Mouse (Mus musculus) embryo, embryonic 9.5 days (tissue): ENCODE results near the gene Ptpn12.

ENCODE experiments used
- DNase-seq: peaks from one replicate; pipeline ENCODE4 v3.0.0-alpha.2; 2017; ENCODE audit errors: extremely low spot score

The Ptpn12 gene

DNA sequence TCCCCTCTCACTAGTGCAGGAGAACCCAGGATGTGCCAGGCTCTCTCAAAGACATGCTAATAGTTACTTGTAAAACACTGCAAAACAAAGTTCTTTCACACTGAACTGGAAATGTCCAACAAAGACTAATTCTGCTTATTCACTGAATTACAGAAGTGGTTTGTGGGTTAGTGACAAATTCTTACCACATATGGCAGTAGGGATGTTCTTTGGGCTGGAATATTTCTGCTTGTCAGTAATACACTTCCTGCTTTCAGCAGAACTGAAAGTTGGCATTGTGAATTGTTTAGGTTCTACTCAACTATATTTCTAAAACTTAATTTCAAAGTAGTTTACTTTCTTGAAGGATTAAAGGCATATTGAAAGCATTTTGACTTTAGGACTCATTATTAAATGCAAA, 25.5 kb downstream of the Ptpn12 start:
- DNase-seq: no peak

DNA sequence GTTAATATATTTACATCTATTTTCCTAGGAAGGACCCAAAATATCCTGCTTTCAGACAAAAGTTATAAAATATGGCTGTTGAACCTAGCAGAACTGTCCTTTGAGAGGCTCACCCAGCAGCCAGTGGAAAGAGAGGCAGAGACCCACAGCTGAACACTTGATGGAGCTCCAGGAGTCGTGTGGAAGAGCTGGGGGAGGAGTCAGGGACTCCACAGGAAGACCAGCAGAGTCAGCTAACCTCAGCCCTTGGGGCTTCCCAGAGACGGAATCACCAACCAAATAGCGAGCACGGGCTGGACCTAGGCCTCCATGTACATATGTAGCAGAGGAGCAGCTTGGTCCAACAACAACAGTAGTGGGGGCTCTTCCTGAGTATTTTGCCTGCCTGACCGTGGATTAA, 38.6 kb downstream of the Ptpn12 start:
- no peak for DNase-seq

DNA sequence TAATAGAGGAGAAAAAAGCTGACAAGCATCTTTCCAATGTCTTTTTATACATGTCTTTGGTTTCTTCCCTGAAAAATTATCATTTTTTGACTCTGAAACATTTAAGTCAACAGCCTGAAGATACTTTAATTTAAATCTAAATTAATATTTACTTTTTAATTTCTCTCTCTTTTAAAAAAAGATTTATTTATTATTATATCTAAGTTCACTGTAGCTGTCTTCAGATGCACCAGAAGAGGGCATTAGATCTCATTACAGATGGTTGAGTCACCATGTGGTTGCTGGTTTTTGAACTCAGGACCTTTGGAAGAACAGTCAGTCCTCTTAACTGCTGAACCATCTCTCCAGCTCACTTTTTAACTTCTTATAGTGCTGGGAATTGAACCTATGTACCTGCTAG, 44.8 kb downstream of the Ptpn12 start:
- no peak for DNase-seq

DNA sequence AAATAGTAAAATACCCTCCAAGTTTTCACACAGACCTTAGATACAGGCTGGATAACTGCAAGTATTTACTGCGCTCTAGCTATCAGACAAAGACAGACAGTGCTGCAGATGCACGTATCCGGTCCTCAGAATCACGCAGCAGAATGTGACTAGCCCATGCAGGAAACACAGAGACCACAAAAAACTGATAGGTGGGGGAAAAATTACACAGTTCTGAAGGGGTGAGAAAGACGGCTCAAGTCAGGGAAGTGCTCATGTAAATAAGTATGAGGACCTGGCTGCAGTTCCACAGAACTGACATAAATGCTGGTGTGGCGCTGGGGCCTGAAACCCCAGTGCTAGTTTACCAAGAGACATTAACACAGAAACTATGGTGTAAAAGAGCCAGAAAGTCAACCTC, 53.0 kb downstream of the Ptpn12 start:
- DNase-seq: no peak

DNA sequence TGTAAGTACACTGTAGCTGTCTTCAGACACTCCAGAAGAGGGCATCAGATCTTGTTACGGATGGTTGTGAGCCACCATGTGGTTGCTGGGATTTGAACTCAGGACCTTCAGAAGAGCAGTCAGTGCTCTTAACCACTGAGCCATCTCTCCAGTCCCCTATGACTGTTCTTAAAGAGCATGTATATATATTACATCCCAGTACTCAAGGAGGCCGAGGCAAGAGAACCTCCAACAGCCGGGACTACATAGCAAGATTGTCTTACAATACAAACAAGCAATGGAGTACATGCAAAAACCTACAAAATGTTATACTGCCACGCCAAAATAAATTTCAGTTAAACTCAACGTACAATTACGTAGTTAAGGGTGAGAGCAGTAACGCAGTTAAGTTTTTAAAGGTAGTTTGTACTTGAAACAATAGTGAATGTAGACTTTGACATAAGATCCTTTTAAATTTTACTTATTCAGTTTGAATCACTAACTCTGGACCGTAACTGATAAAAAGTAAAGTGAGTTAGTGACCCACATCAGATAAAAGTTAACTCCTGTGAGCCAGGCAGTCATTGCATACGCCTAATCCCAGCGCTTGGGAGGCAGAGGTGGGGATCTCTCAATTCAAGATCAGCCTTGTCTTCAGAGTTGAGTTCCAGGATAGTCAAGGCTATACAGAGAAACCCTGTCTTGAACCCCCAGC, 53.9 kb downstream of the Ptpn12 start:
- no peak for DNase-seq

DNA sequence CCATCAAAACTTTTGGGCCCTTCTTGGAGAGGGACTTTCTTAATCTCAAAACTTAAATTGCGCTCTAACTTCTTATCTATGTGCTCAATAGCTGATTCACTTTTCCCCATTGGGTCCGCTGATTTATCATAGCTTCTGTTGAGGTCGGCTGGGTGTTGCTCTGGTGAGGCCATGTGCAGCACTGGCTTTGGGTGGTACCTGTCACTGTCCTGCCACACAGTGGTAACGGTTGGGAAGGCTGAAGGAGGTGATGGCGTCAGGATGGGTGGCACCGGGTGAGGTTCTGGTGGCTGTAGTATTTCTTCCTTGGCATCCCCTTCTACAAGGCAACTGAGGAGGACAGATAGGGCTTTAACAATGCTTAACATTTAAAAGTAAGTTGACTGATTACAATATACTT, 57.3 kb downstream of the Ptpn12 start:
- DNase-seq: no peak

DNA sequence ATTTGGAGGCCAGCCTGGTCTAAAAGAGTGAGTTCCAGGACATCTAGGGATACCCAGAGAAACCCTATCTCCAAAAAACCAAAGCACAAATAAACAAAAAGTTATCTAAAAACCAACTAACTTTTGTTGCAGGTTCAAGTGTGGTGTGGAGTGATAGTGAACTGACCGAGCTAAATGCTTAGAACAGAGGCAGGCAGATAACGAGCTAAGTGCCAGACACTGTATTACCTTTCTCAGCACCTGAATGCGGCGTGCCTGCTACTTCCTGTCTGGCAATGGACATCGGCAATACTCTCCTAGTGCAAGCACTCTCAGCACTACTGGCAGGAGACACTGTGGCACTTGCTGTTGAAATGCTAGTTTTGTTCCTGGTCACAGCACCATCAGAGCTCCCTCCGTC, 58.2 kb downstream of the Ptpn12 start:
- no peak for DNase-seq

DNA sequence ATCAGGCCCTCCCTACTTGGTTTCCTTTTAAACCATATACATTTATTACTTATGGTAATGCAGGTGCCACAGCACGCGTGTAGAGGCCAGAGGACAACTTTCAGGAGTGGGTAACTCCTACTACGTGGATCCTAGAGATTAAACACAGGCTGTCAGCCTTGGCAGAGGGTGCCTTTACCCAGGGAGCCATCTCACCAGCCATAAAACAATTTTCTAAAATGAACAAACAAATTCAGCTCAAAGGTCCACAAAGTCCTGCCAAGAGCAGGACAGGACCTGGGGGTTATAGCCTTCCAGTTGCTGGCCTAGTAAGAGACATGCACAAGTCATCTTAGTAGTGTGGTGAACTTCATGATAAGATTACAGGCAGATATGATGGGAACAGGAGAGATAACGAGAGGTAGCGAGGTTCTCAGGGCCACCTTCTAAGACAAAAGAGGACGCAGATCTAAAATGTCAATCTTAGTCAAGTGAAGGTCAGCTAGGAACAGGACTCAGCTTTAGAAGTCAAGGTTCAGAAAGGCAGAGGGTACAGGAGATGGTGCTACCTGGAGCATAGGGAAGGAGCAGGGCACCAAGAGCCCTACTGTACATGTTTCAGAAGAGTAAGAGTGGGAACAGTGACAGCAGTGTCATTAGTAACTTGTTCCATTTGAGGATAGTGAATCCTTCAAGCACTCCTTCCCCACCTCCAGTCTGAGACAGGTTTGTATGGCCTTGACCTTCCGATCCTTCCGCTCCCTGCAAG, 65.5 kb downstream of the Ptpn12 start:
- DNase-seq: no peak

DNA sequence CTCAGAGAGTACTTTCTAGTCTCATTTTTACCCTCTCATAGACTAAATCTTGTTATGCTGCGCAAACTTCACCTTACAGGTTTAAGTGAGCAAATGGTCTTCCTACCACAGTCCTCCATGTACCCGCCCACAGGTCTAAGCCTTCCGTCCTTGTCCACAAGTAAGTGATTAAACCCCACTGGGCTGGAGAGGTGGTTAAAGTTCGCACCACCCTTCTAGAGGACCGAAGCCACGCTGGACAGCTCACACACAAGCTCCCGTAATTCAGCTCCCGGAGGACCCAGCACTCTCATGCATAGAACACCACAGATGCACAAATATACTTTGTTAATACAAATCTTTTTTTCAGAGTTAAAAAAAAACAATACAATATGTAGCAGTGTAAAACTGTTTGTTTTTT, 69.4 kb downstream of the Ptpn12 start:
- DNase-seq: no peak

DNA sequence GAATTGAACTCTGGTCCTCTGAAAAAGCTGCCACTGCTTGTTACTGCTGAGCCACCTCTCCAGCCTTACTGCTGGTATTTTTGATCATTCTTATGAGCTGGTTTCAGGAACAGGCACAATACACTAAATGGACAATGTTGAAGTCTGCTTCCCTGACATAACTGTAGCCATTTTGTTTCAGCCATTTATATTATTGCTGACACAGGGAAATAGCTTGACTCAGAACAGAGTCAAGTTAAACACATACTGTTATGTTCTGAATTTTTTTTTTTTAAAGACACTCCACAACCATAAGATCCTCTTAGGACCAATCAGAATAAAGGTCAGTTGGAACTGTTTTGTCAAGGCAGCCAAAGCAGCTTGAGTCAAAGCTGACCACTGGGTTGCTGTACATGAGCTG, 72.2 kb downstream of the Ptpn12 start:
- no peak for DNase-seq

DNA sequence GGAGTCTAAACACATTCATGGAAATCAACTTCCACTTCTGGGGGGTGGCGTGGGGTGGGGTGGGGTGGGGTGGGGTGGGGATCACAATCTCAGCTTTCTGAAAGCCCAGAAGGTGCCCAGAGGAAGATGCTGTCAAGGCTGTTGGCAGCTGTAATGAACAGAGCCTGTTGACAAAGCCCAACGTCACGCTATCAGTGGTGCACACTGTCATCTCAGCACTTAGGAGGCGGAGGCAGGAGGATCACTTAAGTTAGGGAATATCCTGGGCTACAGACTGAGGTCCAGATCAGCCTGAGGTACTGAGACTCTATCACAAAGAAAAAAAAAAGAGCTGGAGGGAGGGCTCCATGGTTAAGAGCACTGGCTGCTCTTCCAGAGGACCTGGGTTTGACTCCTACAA, 81.0 kb downstream of the Ptpn12 start:
- DNase-seq: no peak

DNA sequence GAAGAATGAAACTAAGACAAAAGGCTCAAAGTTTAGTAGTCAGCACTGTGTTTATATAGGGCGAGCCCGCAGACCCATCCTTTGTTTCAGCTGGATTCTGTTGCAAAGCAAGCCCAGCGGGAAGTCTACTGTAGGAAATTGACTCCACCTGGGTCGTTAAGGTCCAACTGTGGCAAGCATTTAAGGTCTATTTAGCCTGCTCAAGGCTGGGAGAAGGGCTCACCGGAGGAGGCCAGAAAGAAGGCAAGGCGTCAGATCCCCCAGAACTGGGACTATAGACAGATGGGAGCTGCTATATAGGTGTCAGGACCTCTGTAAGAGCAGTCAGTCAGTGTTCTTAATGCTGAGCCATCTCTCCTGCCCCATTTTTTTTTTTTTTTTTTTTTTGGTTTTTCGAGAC, 81.7 kb downstream of the Ptpn12 start:
- DNase-seq: no peak

DNA sequence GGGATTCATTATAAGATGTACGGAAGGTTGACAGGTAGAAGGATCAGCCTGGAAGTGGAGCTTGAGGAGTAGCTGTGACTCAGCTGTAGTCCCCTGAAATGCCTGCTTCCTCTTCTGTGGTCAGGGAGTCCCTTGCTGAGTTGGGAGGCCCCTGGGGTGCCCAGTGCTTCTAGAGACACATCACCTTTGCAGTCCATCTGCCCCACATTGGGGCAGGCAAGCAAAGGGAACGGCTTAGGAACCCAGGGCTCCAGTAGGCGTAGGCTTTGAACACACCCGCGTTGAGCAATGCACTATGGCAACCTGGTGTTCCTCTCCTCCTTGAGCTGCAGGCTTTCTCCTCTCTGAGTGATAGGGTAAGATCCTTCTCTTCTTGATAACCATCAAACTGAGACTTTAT, 82.6 kb downstream of the Ptpn12 start:
- DNase-seq: no peak

DNA sequence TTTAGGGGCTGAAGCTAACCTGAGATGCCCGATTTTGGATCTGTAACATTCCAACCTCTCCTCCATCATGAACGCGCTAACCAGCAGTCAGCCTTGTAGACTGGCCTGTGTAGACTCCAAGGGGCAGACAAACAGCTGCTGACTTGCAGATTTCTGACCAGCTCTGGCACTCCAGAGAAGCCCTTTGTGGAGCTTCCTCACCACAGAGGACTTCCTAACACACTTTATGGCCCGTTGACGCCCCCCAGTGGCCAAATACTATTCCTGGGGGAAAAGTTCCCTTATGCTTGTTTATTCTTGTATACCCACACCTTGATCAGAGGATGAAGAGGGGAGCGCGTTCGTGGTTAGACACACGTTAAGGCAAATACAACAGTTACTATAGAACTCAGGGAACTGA, 86.7 kb downstream of the Ptpn12 start:
- DNase-seq: peak; percentile 39

DNA sequence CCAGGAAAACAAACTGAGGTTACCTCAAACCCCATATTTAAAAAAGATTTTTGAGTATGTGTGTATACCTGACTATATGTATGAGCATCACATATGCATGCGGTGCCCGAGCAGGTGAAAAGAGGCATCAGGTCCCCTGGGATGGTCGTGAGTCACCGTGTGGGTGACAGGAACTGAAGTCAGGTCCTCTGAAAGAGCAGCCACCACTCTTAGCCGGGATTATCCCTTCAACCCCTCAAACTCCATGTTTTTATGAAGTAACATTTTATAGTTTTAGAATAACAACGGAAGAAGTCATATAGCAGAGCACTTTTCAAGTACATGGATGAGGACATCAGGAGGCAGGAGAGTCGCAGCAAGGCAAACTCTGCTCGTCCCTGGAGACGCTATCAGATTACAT, 87.2 kb downstream of the Ptpn12 start:
- no peak for DNase-seq

DNA sequence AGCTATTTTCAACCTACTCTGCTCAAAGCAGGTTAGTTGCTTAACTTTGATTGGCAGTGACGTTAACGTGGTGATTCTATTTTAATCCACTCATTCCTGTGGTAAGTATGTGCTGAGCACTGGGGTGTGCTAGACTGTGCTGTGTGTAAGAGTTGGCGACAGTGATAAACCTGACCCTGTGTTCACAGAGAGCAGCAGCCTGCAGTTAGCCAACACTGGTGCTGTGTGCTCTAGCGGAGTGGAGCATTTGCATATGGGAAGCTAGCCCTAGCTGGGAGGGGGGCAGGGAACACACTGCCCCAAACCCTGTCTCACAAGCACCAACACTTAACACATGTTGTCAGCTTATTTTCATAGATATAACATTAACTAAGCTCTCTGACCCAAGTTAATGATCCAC, 87.8 kb downstream of the Ptpn12 start:
- no peak for DNase-seq

DNA sequence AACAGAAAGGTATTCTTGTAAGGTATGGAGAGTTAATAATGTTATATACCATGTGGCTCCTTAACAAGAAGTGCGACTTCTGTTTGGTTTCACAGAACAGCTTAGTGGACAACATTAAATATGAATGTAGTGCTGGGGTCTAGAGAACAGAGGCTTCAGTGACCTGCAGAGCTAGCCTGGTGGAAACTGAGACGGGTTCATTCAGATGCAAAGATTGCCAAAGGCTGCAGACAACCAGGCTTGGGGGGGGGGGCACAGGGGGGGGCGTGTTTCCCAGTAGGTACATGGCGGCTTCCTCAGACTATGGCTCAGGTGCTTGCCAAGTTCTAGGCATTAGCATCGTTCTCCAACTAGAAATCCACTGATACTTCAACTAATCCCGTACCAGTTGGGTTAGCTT, 91.3 kb downstream of the Ptpn12 start:
- DNase-seq: no peak

DNA sequence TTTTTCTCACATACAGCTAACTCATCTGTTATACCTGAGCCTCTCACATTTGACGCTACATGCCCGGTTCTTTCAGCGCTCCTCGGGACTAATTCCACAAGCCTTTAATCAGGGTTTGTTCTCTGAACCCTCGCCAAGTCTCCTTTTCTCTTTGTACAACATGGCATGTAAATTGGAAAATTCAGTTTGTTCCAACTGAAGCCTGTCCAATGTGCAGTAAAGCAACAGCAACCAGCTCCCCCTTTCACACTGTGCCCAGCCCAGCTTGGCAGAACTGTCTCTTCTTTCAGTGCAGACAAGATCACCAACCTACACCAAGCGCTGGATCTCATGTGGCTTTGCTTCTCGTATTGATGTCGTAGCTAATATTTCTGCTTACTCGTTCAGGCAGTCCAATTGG, 92.4 kb downstream of the Ptpn12 start:
- DNase-seq: no peak

DNA sequence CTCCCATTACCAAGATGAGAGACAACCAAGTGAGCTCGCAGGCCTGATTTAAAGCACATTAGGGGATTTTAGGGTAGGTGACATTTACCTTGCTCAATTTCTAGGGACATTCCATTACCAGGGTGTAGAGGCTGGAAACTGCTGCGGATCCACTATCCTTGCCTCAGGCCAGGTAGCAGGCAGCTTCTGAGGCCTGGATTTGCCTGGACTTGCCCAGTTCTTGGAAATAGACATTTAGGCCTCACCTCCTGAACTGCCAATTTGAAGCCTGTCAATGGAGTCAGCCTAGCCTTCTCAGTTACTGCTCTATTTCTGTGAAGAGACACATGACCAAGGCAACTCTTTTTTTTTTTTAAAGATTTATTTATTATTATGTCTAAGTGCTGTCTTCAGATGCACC, 94.8 kb downstream of the Ptpn12 start:
- DNase-seq: no peak

DNA sequence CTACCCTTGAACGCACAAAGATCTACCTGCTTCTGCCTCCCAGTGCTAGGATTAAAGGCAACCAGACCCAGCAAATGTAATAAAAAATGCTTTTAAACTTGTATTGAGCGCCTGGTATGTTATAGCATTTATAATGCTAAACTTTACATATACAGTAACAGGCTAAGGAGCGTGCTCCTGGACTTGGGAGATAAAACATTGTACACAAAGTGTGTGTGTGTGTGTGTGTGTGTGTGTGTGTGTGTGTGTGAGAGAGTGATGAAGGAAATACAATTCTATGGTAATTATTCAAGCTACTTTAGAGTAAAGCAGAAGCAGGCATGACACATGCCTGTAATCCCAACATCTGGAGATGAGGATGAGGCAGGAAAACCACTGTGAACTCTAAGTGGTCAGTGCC, 99.4 kb downstream of the Ptpn12 start, which contains the start of gene Rsbn1l:
TSS of gene Rsbn1l (minus strand) at position 101 of the 400 bp plus-strand sequence.
- DNase-seq: no peak

DNA sequence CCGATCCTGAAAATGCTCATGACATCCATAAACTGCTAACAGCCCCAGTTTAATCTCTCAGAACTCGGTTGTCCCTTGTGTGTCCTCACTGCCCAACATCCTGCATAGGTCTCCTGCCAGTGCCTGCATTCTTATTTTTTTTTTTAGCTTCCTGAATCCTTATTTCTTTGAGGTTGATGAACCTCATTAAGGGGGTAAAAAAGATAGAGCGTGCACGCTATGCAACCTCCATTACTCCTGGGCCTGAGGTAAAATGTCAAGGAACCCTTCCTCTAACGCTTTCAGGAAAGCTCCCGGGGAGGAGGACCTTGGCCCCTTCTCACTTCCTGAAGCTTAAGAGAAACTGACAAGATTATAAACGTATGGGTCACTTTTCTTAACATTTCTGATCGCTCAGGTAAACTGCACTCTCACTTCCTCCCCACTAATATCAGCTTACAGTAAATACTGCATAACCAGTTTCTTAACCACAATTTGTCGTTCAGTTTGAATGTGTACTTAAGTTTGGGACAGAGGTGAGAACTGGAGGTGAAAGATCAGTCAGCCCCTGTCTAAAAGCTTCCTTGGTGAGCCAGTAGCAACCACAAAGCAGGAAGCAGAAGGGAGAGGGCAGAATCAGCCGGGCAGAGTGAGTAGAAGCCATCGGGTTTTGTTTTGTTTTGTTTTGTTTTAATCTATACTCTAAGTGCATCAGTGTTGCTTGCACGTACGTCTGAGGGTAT, 100.4 kb downstream of the Ptpn12 start:
- no peak for DNase-seq

DNA sequence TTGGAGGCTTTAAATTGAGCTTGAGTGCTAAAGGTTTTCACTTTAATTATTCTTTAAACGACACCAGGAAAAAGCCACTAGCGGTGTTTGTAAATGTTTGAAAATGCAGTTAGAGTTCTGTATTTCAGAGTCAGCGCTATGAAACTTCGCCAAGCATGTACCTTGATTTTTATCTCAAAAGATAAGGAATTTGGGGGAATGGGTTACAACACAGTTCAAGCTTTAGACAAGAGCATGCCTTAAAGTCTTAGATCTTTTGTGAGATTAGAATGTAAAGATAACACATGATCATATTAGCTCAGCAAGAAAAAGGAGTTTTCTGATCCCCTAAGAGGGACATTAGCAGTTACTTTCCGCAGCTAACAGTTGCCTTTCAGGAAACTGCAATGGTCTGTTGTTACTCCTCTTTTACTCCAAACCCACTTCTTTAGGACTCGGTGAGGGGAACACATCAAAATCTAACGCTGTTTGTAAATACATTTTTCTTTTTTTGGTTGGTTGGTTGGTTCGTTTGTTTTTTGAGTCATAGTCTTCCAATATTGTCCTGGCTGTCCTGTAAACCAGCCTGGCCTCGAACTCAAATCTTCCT, 103.3 kb downstream of the Ptpn12 start:
- peak; percentile 20 for DNase-seq
